In genomic region chr8:88361044-88361707, GRCm38 (mm10) we compare ENCODE assay signal across 8 mouse cellular contexts. TPM values are rescaled to one million over a fixed set of nuclear protein-coding genes. Genes with fewer than 3 reads are reported as not detected.
DNase-seq lines count a peak whose midpoint lies in the region; ATAC-seq and TF ChIP-seq lines count a peak whose summit lies in the region.

No protein-coding gene starts in this region.

- WGBS in forebrain, postnatal 0 days: 1% methylated on average over 31 of the region's 31 CpGs

- no peaks in the 10 kb centered on the region for H3K9me3 ChIP-seq in forebrain, postnatal 0 days (ENCODE audit: low read length)

- H3K36me3 ChIP-seq in forebrain, postnatal 0 days (ENCODE audit: insufficient read depth): peaks cover 20% of the 10 kb centered on the region

- DNase-seq in adrenal gland, postnatal 10 days: peak; percentile 47
- DNase-seq in adrenal gland, postnatal 4 days (ENCODE audit: low spot score in 2 of 2): no peak
- DNase-seq in urinary bladder, adult 2 months (ENCODE audit: low spot score): peak; percentile 25
- DNase-seq in urinary bladder, postnatal 10 days (ENCODE audit: low spot score): no peak
- DNase-seq in forebrain, postnatal 0 days: peak; percentile 39
- DNase-seq in kidney, postnatal 10 days: peak; percentile 45
- DNase-seq in testis, postnatal 14 days (ENCODE audit: low spot score): peak; percentile 36

- H3K4me3 ChIP-seq in forebrain, postnatal 0 days (ENCODE audit: low read depth, low read length): peak overlapping the region; percentile 88

- peaks cover 10% of the 10 kb centered on the region; the same call in 1 of the 2 replicates for H3K4me1 ChIP-seq in forebrain, postnatal 0 days (ENCODE audit: insufficient read depth)

- ATAC-seq in forebrain, postnatal 0 days: peak; percentile 24; the same call in 1 of the 2 replicates
- peak; percentile 17 for ATAC-seq in megakaryocyte, adult 5-6 weeks (ENCODE audit: poor library complexity, severe bottlenecking)

- H3K4me2 ChIP-seq in forebrain, postnatal 0 days (ENCODE audit: low read depth): peak overlapping the region; percentile 85

- peak overlapping the region; percentile 93 for H3K9ac ChIP-seq in forebrain, postnatal 0 days

- no peaks in the 10 kb centered on the region for H3K27me3 ChIP-seq in forebrain, postnatal 0 days (ENCODE audit: insufficient read depth, low read length)

- peak overlapping the region; percentile 69 for H3K27ac ChIP-seq in forebrain, postnatal 0 days (ENCODE audit: low read depth, low read length)

- no peak for TF ChIP-seq CTCF in forebrain, postnatal 0 days (IDR thresholded peaks at IDR 0.05; ENCODE audit: low read depth)

RNA-seq across cellular contexts. Expression of gene Brd7, which starts 0.8 kb away (rescaled TPM):
- 10 to 100 TPM; 80.2 to 82.4 TPM for total RNA-seq in adrenal gland, postnatal 10 days (2021)
- 10 to 100 TPM; 82.9 to 93.5 TPM for total RNA-seq in adrenal gland, postnatal 4 days (2021)
- 45.6 and 46.4 TPM in 2 replicates for polyA plus RNA-seq in urinary bladder, adult 2 months (2012; rRNA removed)
- 24.1 and 35.9 TPM in 2 replicates for total RNA-seq in forebrain, postnatal 0 days (2014; rRNA removed)
- 49.6 and 52.4 TPM in 2 replicates for polyA plus RNA-seq in forebrain, postnatal 0 days (2015; fragmentation: Nextera tagmentation; extraction: Ambion mirVana)
- 65.4 and 69.1 TPM in 2 replicates for total RNA-seq in megakaryocyte, adult 5-6 weeks (2015)
- 61.5 and 62.7 TPM in 2 replicates for total RNA-seq in megakaryocyte, adult 5-6 weeks (2017)

Comparison
In these comparisons a context has a peak if more than half of its experiments do, and no peak if none do; other contexts are left out.
1. DNase-seq: peak in adrenal gland, postnatal 10 days (single experiment), urinary bladder, adult 2 months (single experiment), forebrain, postnatal 0 days (single experiment), kidney, postnatal 10 days (single experiment) and testis, postnatal 14 days (single experiment); none in adrenal gland, postnatal 4 days (0 of 2) and urinary bladder, postnatal 10 days (single experiment).